Mouse (Mus musculus) adrenal gland, postnatal 4 days (tissue): ENCODE measurements at regions not wholly inside any gene's neighbourhood (a gene's known extent, or its start where the extent isn't known, plus 50 kb on each side); places are given as distances from the start of the nearest gene placed in this dataset.

Experiments
- DNase-seq, 2 experiments: peaks; one replicate each; pipeline ENCODE4 v3.0.0; 2021 to 2022; ENCODE audit warnings: low spot score in 2 of 2, mixed read lengths in 2 of 2

GRCm38 (mm10) chr8:116837991-116838390 lies 83.3 kb downstream of the Cmc2 start:
- DNase-seq: no peak

DNA sequence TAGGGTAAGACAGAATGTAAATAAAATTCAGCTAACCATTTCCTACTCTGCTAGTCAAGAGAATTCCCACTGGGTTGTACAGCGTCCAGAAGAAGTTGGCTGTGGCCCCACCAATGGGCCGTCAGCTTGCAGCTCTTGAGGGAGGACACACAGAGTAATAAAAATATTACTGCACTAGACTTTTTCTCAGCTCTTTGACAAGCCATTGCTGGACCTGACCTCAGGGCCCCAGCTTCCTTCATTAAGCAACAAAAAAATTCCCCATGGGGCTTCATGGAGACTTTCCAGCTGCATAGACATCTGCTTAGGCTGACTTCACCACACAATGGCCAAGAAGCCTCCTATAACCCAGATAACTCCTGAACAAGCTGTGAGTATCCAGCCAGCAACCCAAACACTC lies 89.1 kb downstream of the Cmc2 start:
- no peak for DNase-seq

DNA sequence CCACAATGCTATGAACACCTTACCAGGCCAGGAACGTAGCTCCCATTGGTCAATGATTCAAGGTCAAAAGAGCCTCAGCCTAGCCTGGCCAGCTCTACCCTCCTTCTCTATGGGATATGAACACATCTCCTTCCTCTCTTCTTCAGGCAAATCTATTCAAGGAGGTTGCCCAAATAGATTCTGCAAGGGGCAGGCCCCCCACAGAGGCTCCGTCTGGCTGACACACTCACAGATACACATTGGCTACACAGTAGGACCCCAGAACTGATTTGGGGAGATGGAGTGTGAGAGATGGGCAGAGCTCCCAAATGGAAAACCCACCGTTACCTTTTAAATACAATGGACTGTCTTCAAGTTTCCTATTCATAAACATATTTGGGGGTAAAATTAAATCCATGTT lies 91.6 kb downstream of the Cmc2 start:
- no peak for DNase-seq

DNA sequence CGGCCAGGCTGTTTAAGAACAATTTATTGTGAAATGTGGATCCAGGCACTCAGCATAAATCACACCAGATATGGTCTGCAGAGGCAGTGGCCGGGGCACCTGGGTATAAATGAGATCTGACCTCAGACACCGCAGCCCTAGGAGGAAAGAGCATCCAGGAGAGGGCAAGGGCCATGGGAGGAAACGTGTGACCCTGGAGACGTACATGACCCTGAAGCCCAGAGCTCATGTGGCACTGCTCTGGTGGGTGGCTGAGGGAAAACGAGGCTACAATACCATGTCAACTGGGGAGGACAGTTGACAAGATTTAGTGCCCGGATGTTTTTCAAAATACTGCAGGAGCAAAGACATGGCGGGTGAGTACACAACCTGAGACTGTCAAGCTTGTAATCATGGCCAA lies 93.0 kb downstream of the Cmc2 start:
- DNase-seq: no peak

DNA sequence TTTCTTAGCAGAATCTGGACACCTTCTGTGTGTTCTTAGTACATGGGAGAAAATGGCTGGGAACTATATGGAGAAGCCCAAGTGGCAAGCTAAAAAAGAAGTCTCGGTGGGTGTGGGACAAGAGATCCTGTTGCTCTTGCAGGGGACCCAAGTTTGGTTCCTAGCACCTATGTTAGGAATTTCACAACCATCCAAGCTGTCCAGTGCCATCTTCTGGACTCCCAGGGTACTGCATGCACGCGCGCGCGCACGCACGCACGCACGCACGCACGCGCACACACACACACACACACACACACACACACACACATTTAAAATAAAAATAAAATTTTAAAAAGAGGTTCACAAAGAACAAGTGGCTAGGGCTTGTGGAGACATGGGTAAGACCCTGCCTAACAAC lies 94.1 kb downstream of the Cmc2 start:
- no peak for DNase-seq

DNA sequence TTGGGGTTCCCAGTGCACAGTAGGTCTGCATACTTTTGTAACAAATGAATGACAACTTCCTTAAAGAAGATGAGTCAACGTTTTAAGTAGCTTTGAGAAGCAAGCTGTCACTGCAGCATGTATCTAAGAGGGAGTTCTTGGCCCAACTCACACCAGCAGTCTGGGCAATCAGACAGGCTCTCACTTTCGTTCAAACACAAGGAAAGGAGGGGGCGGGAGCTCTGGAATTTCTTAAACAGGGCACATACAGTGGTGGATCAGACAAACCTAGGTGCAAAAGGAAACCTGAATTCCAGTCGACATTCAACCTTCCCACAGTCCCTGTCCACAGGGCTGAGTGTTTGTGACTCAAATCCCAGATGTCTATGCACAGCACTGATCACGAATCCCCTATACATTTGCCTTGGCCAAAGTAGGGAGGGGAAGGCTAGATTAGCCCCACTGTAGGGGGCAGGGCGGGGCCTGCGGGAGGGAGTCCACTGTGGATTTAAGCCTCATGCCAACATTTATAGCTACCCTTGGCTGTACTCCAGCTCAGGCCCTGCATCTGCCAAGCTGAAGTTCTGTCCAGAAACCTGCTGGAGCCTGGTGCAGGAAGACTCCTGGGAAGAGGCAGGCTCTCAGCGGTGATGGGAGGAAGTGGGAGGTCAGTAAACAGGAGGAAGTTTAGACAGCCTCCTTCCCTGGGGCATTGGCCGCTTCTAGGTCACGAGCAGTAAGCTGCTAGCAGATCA lies 81.5 kb upstream of the Cdyl2 start:
- DNase-seq: peak in 1 of 2 experiments; percentile 16

DNA sequence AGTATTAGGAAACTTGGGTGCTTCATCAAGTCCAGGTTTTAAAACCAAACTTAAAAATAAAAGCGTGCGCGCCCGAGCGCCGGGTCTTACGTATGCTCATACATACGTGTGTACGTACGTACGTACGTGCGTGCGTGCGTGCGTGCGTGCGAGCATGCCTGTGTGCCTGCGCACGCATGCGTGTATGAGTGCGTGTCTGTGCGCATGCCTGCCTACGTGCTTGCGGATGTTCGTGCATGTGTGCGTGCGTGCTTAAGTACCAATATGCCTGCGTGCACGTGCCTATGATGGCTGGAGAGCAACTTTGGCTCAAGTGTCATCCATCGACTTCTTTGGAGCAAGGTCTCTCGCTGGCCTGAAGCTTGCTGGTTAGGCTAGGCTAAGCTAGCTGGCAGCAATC lies 68.5 kb upstream of the Cdyl2 start:
- no peak for DNase-seq

DNA sequence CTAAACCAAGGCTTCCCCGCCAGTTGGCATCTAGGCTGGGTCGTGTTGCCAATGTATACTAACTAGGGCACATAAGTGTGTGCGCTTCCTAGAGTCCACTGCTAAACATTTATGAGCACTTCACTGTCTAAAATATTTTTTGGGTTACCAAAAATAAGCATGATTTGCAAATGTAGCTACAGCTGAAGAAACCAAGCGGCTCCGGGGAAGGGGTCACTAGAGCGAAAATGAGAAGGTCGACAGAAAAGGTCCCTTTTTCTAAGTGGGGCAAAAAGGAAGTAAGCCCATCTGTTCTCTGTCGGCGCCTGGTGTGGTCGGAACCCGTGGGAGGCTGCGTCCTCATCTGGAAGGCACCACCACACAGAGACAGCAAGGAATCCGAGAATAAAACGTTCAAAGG lies 67.8 kb upstream of the Cdyl2 start:
- no peak for DNase-seq

GRCm38 (mm10) chr8:116798981-116799380 lies 66.2 kb upstream of the Cdyl2 start:
- no peak for DNase-seq

DNA sequence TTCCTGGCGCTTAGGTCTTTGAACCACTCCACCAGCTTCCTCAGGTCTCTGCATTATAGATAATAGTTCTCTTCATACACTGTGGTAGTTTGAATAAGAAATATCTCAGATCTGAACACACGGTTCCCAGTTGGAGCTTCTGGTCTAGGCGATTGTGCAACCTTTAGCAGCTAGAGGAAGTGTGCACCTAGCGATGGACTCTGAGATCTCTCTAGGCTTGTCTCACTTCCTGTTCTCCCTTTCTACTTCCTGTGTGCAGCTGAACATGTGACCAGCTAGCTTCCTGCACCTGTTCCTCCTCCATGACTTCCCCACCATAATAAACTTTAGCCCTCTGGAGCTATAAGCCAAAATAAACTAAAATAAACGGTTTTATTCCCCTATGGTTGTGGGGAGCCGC lies 62.9 kb upstream of the Cdyl2 start:
- no peak for DNase-seq

GRCm38 (mm10) chr8:116793107-116793506 lies 60.3 kb upstream of the Cdyl2 start:
- DNase-seq: no peak

- no peak for DNase-seq
Observed at GRCm38 (mm10) chr8:116790294-116790693, 57.5 kb upstream of the Cdyl2 start.
